Mouse (Mus musculus) 3T3-L1 (cell line): Measurements from ENCODE around the gene Shmt2.
A peak's percentile ranks its signal among the peaks of the same experiment; 100 is the strongest.

ENCODE experiments used
- DNase-seq: peaks from one replicate; pipeline ENCODE4 v3.0.0-alpha.2; 2015; ENCODE audit warnings: low read depth, low spot score

Shmt2 gene

GRCm38 (mm10) chr10:127522088-127522581 lies at the start of gene Shmt2:
Gene Shmt2 (minus strand): TSS chr10:127522444.
- DNase-seq: peak; percentile 97

DNA sequence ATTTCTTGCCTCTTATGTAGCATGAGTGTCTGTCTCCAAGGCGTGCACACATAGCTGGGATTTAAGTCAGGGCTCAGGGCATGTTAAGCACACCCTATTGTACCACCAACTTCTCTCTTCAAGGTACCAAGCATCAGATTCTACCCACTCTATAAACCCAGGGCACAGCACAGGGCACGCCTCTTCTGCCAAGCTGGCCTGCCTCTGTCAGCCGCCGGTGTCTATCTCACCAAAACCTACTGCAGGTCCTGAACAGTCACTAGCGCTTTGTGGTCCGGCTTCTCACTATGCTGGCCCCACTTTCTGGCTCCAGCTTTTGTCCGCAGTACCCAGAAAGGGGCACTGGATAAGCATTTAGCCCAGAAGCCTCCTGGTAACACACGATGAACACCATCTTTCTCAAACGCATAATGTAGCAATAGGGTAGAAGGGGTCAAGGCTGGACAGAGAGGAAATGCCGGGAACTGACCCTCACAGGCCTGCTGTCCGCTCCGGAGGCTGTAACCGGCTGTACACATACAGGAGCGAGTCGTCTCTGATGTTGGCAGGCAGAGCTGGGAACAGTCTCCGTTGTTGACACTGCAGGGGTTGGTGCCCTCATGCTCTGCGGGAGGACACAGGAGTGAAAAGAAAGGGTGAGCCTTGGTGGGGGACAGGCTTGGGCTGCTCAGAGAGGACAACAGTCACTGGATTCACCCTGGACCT lies 48.8 kb upstream of the Shmt2 start:
- no peak for DNase-seq

- DNase-seq: peak; percentile 20
These were observed 48.1 kb upstream of the Shmt2 start for GRCm38 (mm10) chr10:127570384-127570783.

DNA sequence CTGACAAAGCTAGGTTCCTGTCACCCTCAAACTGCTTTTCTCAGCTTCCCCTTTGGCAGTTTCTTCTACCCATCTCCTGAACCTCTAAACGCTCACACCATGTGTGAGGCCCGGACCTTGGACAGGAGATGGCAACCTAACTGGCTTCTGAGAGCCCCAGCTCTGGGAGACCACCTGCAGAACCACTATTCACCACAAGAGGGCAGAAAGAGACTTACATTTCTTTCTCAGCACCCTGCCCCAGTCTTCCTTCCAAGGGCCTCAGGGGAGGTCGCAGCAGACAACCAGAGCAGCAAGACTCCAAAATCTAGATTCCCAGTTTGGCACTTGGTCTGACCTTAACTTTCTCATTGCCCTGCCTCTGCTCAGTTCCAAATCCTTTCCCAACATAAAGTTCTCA lies 47.2 kb upstream of the Shmt2 start:
- DNase-seq: peak; percentile 88

- no peak for DNase-seq
These were observed 44.5 kb upstream of the Shmt2 start for GRCm38 (mm10) chr10:127566553-127567326.

DNA sequence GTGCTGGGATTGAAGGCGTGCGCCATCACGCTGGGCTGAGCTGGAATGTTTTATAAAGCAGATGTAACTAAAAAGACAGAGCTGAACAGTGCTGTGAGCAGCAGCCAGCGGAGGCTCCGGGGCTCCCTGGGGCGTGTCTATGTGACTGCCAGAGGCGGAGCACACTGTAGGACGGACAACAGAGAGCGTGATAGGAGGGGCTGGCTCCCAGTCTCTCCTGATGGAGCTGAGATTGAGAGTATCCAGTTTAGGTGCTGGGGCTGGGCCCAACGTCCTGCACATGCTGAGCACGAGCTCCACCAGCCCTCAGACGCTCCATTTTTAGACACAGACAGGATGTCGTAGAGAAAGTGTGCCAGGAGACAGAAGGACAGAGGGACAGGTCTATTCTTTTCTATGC lies 42.1 kb upstream of the Shmt2 start:
- DNase-seq: no peak

DNA sequence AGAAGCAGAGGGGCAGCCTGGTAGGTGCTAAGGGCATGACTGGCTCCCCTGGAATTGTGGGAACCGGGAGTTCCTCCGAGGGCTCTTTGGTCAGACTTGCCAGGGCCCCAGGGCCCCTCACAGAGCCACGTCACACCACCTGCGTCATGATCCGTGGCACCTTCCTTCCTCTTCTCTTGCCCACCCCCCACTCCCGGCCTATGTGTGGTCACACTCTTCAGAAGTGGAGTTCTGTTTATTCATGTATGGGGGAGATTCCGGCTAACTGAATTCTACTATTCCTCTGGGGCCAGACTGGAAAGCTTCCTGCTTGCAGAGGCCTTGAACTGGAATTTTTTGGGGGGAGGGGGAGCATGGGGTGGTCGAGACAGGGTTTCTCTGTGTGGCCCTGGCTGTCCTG lies 41.6 kb upstream of the Shmt2 start:
- no peak for DNase-seq

DNA sequence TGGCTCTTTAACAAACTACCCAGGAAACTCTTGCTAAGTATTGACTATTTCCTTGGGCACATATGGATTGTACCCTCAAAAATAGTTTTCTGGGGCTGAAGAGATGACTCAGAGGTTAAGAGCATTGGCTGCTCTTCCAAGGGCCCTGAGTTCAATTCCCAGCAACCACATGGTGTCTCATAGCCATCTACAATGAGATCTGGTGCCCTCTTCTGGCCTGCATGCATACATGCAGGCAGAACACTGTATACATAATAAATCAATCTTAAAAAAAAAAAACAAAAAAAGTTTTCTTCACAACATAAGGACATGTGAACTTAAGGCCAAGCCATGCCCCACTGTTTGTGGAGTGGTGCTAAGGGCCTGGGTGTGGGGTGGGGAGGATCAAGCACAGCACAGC lies 38.9 kb upstream of the Shmt2 start:
- DNase-seq: peak; percentile 56

- DNase-seq: no peak
These were observed 35.2 kb upstream of the Shmt2 start for GRCm38 (mm10) chr10:127557397-127557796.

GRCm38 (mm10) chr10:127555703-127556102 lies 33.5 kb upstream of the Shmt2 start:
- peak; percentile 57 for DNase-seq

GRCm38 (mm10) chr10:127549892-127550291 lies 27.6 kb upstream of the Shmt2 start:
- DNase-seq: no peak

DNA sequence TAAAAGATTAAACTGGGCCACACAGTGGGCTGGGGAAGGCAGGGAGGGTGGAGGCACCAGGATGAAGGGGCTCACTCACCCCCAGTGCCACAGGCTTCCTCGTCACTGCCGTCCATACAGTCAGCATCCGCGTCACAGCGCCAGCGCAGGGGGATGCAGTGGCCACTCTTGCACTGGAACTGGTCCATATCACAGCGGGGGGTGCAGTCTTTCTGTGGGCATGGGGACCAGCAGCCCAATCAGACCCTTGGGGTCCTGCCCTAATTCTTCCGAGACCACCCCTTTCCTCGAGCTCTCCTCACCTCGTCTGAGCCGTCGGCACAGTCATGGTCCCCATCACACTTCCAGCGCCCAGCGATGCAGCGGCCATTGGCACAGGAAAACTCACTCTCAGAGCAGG lies 26.0 kb upstream of the Shmt2 start:
- DNase-seq: no peak

GRCm38 (mm10) chr10:127546505-127546904 lies 24.3 kb upstream of the Shmt2 start:
- DNase-seq: peak; percentile 52

DNA sequence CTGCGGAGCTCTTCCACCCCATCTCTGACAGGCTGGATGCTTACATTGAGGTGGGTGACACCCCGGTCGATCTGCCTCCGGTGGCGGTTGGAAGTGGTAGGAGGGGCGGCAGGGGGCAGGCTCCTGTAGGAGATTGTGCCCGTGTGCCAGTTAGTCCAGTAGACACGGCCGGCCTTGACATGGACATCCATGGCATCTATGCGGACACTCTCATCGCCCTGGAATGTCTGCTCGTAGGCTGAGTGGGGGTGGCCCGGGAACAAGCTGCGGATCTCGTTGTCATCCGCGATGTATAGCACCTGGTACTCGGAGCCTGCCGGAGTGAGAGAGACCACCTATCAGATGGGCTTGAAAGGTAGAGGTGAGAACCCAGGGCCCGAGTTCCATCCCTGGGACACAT lies 22.1 kb upstream of the Shmt2 start:
- DNase-seq: no peak

GRCm38 (mm10) chr10:127543916-127544315 lies 21.7 kb upstream of the Shmt2 start:
- peak; percentile 59 for DNase-seq

- DNase-seq: no peak
These were observed 20.5 kb upstream of the Shmt2 start for GRCm38 (mm10) chr10:127542720-127543119.

DNA sequence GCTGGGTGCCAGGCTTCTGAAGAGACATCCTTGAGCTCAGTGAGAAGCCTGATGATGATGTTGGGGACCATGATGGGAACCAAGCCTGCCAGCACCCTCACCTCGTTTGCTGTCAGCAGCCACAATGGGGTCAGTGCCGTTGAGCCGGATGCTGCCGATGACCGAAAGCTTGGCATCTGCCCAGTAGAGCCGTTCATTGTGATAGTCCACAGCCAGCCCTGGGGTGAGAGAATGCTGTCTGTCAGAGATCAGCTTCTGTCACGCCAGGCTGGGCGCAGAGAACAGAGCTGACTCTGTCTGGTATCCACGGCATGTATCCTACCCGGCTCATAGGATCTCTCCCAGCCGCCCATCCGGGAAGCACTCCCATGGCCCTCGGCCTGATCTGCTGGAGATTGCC lies 19.8 kb upstream of the Shmt2 start:
- DNase-seq: no peak

GRCm38 (mm10) chr10:127541510-127541909 lies 19.3 kb upstream of the Shmt2 start:
- DNase-seq: no peak

DNA sequence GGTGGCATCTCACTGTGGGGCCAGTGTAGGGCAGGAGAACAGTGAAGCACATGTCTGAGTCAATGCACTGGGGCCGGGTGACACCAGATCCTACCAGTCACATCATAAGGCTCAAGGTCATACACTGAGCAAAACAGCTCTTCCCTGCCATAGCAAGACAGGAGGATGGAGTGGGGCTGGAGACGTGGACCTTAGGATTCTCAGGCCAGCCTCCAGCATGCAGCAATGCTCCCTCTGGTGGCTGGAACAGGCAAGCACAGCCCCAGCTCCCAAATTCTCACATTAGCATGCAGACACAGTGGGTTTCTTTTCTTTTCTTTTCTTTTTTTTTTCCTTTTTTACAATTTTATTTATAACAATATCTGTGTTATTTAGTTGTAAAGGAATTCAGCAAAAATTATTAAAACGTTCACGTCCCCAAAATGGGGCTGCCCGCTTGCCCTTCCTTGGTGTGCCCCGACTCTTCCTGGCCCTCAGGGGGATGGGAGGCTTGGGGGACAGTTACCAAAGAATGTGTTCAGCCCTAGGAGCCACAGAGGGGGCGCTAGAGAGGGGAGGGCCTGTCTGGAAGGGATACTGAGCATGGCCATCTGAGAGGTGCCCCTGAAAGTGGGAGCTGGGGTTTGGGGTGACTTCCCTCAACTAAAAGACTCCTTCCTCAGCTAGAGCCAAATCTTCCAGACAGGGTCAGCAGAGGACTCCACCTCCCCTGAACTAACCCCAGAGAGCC lies 15.8 kb upstream of the Shmt2 start:
- DNase-seq: peak; percentile 86

GRCm38 (mm10) chr10:127536586-127537314 lies 14.5 kb upstream of the Shmt2 start:
- peak; percentile 68 for DNase-seq

- DNase-seq: no peak
These were observed 12.7 kb upstream of the Shmt2 start for GRCm38 (mm10) chr10:127534929-127535384.
